Mouse (Mus musculus) intestine, embryonic 16.5 days (tissue): ENCODE results near the gene Cdh13. TPM values are rescaled to one million over a fixed set of nuclear protein-coding genes. Genes with fewer than 3 reads are reported as not detected.

ENCODE experiments used
- ATAC-seq: fragments of 200-750 bp; cut with Nextera tagmentation; 2 replicates; pipeline ENCODE4 v1.8.0; 2017; ENCODE audit warnings: moderate TSS enrichment, moderate library complexity
- H3K27ac ChIP-seq: fragments of 300-500 bp; sonication (generic); 2 replicates; pipeline ENCODE4 v1.5.1; 2014; ENCODE audit warnings: mild to moderate bottlenecking, low read length
- H3K27me3 ChIP-seq: fragments of 300-500 bp; sonication (generic); replicated peaks from 2 replicates; pipeline ENCODE4 v1.6.1; 2014; ENCODE audit warnings: low read length, control low read depth, mixed read lengths; ENCODE audit not compliant: control insufficient read depth, insufficient read depth
- H3K36me3 ChIP-seq: fragments of 300-500 bp; sonication (generic); 2 replicates; pipeline ENCODE4 v1.6.1; 2014; ENCODE audit warnings: low read length, control low read depth; ENCODE audit not compliant: control insufficient read depth, insufficient read depth
- H3K4me1 ChIP-seq: fragments of 300-500 bp; sonication (generic); 2 replicates; pipeline ENCODE4 v1.6.1; 2014; ENCODE audit warnings: low read length, control low read depth, mixed read lengths; ENCODE audit not compliant: control insufficient read depth, insufficient read depth
- H3K4me2 ChIP-seq: fragments of 300-500 bp; sonication (generic); 2 replicates; pipeline ENCODE4 v1.6.1; 2014; ENCODE audit warnings: low read depth, low read length, control low read depth
- H3K4me3 ChIP-seq: fragments of 300-500 bp; sonication (generic); 2 replicates; pipeline ENCODE4 v1.5.1; 2014; ENCODE audit warnings: mild to moderate bottlenecking, low read length
- H3K9ac ChIP-seq: fragments of 300-500 bp; sonication (generic); 2 replicates; pipeline ENCODE4 v1.6.1; 2014; ENCODE audit warnings: low read depth, low read length
- H3K9me3 ChIP-seq: fragments of 300-500 bp; sonication (generic); 2 replicates; pipeline ENCODE4 v1.6.1; 2016; ENCODE audit warnings: low read length, control low read depth; ENCODE audit not compliant: control insufficient read depth
- WGBS: fragments of 180-500 bp; shearing (Covaris S2); extraction: QIAGEN DNeasy Blood & Tissue Kit; methylation state at CpG from one replicate; pipeline ENCODE4 v1.1.7; 2014; 5-methylcytosine and 5-hydroxymethylcytosine counted together
- polyA plus RNA-seq: library from polyadenylated mRNA; unstranded; fragments of >200 nt; fragmentation: Nextera tagmentation; extraction: Ambion mirVana; gene quantifications from 2 replicates; pipeline ENCODE4 v1.2.1, GENCODE M21; 2015

Cdh13 gene
- polyA plus RNA-seq, 1 experiment from 2014 or later: 6.5 TPM

DNA sequence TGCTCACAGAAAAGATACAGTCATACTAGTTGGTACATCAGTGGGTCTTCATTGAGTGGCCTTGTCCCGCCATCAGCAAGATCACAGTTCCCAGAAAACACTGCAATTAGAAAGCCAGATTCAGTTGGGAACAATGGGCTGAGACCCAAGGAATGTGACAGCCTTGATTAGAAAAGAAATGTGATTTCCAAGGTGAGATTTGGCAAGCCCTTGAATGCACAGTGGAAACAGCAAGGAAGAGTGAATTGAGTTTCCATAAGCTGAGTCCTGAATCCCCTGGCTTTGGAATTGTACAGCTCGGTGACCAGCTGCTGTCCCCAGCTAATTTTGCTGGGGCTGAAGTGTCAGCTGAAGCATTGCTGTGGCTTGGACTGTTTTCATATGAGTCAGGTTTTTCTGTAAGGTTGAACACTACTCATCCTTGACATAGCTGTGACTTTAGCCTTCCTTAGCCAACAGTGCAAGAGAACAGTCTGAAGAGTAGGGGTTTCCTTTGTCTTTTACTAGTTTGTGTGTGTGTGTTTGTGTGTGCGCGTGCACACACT is 133.3 kb downstream of the Cdh13 start:
- Histone ChIP-seq H3K4me2 (no peak overlapping the region), H3K9ac (no peak overlapping the region), H3K27me3 (no peaks in the 10 kb centered on the region), H3K36me3 (no peaks in the 10 kb centered on the region), H3K4me1 (no peaks in the 10 kb centered on the region), H3K4me3 (no peak overlapping the region), H3K9me3 (no peaks in the 10 kb centered on the region), H3K27ac (no peak overlapping the region)
- 95% methylated on average over 4 of the region's 4 CpGs for WGBS
- ATAC-seq: no peak

DNA sequence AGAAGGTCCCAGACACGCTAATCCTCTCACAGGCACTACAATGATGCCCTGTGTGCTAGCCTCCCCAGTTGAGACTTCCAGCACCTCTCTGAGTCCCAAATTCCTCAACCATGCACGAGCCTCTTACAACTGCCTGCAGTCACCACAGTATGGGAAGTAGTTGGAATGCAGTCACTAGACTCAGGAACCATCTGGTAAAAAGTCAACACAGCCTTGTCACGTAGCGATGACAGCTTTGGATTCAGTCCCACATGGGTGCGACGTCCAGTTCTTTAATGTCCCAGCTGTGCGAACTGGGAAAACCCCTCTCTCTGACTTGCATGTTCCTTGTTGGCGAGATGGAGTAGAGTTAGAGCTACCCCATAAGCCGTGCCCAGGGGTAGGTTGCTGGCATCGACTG is 139.1 kb downstream of the Cdh13 start:
- WGBS: 85% methylated on average over 10 of the region's 10 CpGs
- Histone ChIP-seq H3K9me3 (no peaks in the 10 kb centered on the region), H3K4me2 (no peak overlapping the region), H3K9ac (no peak overlapping the region), H3K36me3 (no peaks in the 10 kb centered on the region), H3K4me3 (no peak overlapping the region), H3K27ac (no peak overlapping the region), H3K4me1 (no peaks in the 10 kb centered on the region), H3K27me3 (no peaks in the 10 kb centered on the region)
- no peak for ATAC-seq

GRCm38 (mm10) chr8:118428941-118429340 is 145.4 kb downstream of the Cdh13 start:
- Histone ChIP-seq H3K36me3 (no peaks in the 10 kb centered on the region), H3K9ac (no peak overlapping the region), H3K9me3 (no peaks in the 10 kb centered on the region), H3K4me2 (no peak overlapping the region), H3K4me3 (no peak overlapping the region), H3K4me1 (no peaks in the 10 kb centered on the region), H3K27me3 (no peaks in the 10 kb centered on the region), H3K27ac (no peak overlapping the region)
- no peak for ATAC-seq
- 74% methylated on average over 7 of the region's 7 CpGs for WGBS

- 74% methylated on average over 11 of the region's 11 CpGs for WGBS
- ATAC-seq: no peak
- Histone ChIP-seq H3K9me3 (no peaks in the 10 kb centered on the region), H3K4me1 (no peaks in the 10 kb centered on the region), H3K27me3 (no peaks in the 10 kb centered on the region), H3K4me3 (no peak overlapping the region), H3K27ac (no peak overlapping the region), H3K4me2 (no peak overlapping the region), H3K36me3 (no peaks in the 10 kb centered on the region), H3K9ac (no peak overlapping the region)
Observed at GRCm38 (mm10) chr8:118431731-118432440, 148.4 kb downstream of the Cdh13 start.

DNA sequence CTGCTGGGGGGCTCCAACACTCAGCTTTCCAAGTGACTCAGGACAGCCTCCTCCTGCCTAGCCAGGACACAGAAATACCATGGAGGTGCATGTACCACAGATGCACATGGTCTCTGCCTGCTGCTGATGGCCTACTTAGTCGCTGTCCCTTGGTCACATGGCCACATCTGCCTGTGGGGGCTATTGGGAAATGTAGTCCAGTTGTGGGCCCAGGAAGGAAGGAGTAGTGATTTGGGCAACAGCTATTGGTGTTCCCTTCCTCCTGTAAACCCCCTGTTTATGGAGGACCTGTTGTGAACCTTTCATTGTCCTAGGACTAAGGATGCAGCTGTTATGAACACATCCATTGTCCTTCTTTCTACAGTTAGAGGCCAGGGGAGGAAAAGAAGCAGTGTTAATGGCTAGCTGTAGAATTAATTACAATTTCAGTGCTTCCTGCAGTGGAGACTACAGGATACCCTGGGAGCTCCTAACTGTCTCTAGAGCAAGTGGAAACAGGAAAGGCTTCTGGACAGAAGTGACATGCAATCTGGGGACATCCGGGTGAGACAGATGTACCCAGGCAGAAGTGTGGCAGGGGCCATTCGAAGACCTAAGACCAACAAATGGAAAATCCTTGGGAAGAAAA is 150.1 kb downstream of the Cdh13 start:
- Histone ChIP-seq H3K4me3 (no peak overlapping the region), H3K9me3 (no peaks in the 10 kb centered on the region), H3K4me2 (no peak overlapping the region), H3K4me1 (no peaks in the 10 kb centered on the region), H3K9ac (no peak overlapping the region), H3K36me3 (no peaks in the 10 kb centered on the region), H3K27me3 (no peaks in the 10 kb centered on the region), H3K27ac (no peak overlapping the region)
- WGBS: 80% methylated on average over 3 of the region's 3 CpGs
- ATAC-seq: no peak

DNA sequence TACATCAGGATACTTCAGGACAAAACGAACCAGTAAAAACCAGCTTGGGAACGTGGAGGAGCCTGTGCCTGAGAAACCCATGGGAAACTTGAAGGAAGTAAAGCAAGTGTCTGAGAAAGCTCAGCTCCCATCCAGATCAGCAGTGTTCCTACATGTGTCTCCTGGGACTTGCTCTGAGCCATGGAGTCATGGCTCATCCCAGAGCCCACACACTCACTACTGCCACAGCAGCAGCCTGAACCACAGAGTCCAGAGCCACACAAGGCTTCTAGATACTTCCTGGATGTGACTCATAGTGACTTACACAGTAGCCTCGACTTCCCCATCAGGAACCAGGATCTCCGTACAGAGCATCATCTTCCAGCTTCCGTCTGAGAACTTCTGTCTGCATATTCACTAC is 153.2 kb downstream of the Cdh13 start:
- Histone ChIP-seq H3K9ac (no peak overlapping the region), H3K9me3 (no peaks in the 10 kb centered on the region), H3K36me3 (no peaks in the 10 kb centered on the region), H3K4me3 (no peak overlapping the region), H3K4me2 (no peak overlapping the region), H3K4me1 (no peaks in the 10 kb centered on the region), H3K27me3 (no peaks in the 10 kb centered on the region), H3K27ac (no peak overlapping the region)
- WGBS: 82% methylated on average over 5 of the region's 5 CpGs
- no peak for ATAC-seq

- Histone ChIP-seq H3K4me2 (no peak overlapping the region), H3K4me1 (no peaks in the 10 kb centered on the region), H3K36me3 (no peaks in the 10 kb centered on the region), H3K27me3 (no peaks in the 10 kb centered on the region), H3K4me3 (no peak overlapping the region), H3K9me3 (no peaks in the 10 kb centered on the region), H3K9ac (no peak overlapping the region), H3K27ac (no peak overlapping the region)
- WGBS: 85% methylated on average over 10 of the region's 10 CpGs
- ATAC-seq: no peak
Observed at GRCm38 (mm10) chr8:118437152-118437551, 153.6 kb downstream of the Cdh13 start.

GRCm38 (mm10) chr8:118437874-118438273 is 154.3 kb downstream of the Cdh13 start:
- 58% methylated on average over 3 of the region's 3 CpGs for WGBS
- Histone ChIP-seq H3K4me3 (no peak overlapping the region), H3K27me3 (no peaks in the 10 kb centered on the region), H3K9me3 (no peaks in the 10 kb centered on the region), H3K9ac (no peak overlapping the region), H3K4me2 (no peak overlapping the region), H3K27ac (no peak overlapping the region), H3K4me1 (no peaks in the 10 kb centered on the region), H3K36me3 (no peaks in the 10 kb centered on the region)
- no peak for ATAC-seq

DNA sequence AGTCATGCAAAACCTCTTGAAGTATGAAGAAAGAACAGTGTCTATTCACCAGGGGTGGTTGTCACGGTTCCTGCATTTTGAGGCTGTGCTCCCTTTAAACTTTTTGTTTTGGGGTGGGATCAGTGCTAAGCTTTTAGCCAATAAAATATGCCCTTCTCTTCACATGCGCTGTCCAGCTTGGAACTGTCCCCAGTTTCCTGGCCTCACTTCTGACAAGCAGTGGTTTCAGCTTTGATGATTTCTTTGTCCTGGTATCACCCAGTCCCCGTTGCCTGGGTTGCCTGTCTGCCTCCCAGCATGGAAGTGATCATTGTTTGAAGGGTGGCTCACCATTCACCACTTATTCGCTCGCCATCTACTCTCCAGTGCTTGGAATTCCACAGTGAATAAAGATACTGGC is 156.3 kb downstream of the Cdh13 start:
- Histone ChIP-seq H3K27me3 (no peaks in the 10 kb centered on the region), H3K36me3 (no peaks in the 10 kb centered on the region), H3K9me3 (no peaks in the 10 kb centered on the region), H3K27ac (no peak overlapping the region), H3K4me1 (no peaks in the 10 kb centered on the region), H3K4me3 (no peak overlapping the region), H3K9ac (no peak overlapping the region), H3K4me2 (no peak overlapping the region)
- WGBS: 75% methylated on average over 5 of the region's 5 CpGs
- ATAC-seq: no peak
